Mouse (Mus musculus) gastrocnemius, postnatal 14 days (tissue): ENCODE measurements around the gene C1qtnf3. TPM values are rescaled to one million over a fixed set of nuclear protein-coding genes. Genes with fewer than 3 reads are reported as not detected.

ENCODE experiments used
- DNase-seq: peaks from one replicate; pipeline ENCODE4 v3.0.0; 2021; ENCODE audit warnings: mixed read lengths
- intact Hi-C: fragments of 180-260 bp; cut with DNase I; formaldehyde crosslinking; loops from one replicate; pipeline ENCODE4 v1.15.1; 2025; ENCODE audit warnings: low total_unique reads
- long read RNA-seq, 2 experiments: library from polyadenylated mRNA; stranded (forward); transcript quantifications; one replicate each; pipeline ENCODE4 v2.0.0; 2021
- total RNA-seq, 2 experiments: library from RNA; stranded (reverse); gene quantifications; 2 replicates each; pipeline ENCODE4 v1.2.3; 2021

The C1qtnf3 gene
- total RNA-seq = 10 to 100 TPM; 16.1 to 22.9 TPM
- long read RNA-seq, experiment 1, transcript C1qtnf3-201 (6 exons, 2,338 nt) = major isoform, 8 of 8 reads
- long read RNA-seq, experiment 1, partial matches to known transcripts = 0 of 8 reads
- long read RNA-seq, experiment 1, other reads (novel, unspliced or antisense) = 0 of 8 reads
- long read RNA-seq, experiment 2, partial matches to known transcripts = 0 of 6 reads
- long read RNA-seq, experiment 2, other reads (novel, unspliced or antisense) = 0 of 6 reads

GRCm38 (mm10) chr15:10951951-10952759, at the start of gene C1qtnf3:
C1qtnf3 (plus strand) TSS chr15:10952332.
- intact Hi-C loops = no loop called here
- DNase-seq = peak; percentile 29

GRCm38 (mm10) chr15:10902360-10902759, 49.8 kb upstream of the C1qtnf3 start:
- intact Hi-C loops = no loop called here
- no peak for DNase-seq

DNA sequence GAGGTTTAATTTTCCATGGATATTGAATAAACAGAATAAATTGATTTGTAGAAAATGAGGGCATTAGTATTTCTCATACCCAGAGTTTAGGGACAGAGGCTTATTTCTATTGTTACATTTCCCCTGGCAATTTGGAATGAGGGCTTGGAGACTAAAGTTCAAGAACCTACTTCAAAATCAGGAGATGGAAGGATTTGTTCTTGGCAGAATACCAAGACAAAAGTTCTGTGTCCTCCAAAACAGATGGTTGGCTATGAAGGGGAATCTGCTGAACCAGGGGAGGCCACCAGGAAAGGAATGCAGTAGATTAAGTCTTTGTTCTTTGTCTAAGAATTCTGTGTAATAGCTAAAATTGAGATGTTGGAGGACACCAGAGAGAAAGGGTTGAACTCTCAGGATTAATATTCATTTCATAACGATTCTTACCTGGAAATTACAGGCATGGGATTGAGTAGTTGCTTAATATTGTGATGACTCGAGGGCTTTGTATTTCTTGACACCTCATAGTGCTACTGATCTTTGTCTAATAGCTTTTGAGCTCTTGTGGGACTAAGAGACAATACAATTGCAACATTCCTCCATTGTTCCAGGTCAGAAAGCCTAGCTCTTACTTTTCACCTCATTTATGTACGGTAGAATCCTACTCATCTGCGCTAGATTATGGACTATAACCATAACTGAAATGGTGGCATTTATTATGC, 35.4 kb upstream of the C1qtnf3 start:
- intact Hi-C loops = no loop called here
- DNase-seq = no peak

GRCm38 (mm10) chr15:10917312-10917660, 34.8 kb upstream of the C1qtnf3 start:
- intact Hi-C loops = no loop called here
- DNase-seq = no peak

GRCm38 (mm10) chr15:10920212-10920611, 31.9 kb upstream of the C1qtnf3 start:
- no peak for DNase-seq
- intact Hi-C loops = loop anchor here (5.0 to 10.0 kb wide), 4 partner anchors 65 to 457 kb away; partner anchors contain the start of genes Amacr and Rxfp3

- DNase-seq = no peak
- intact Hi-C loops = loop anchor here (5.0 to 10.0 kb wide), 4 partner anchors 64 to 456 kb away; partner anchors contain the start of genes Amacr and Rxfp3
Measured at GRCm38 (mm10) chr15:10921064-10921463, 31.1 kb upstream of the C1qtnf3 start.

- no peak for DNase-seq
- intact Hi-C loops = loop anchor here (5.0 to 10.0 kb wide), 4 partner anchors 63 to 455 kb away; partner anchors contain the start of genes Amacr and Rxfp3
Measured at GRCm38 (mm10) chr15:10922061-10922460, 30.1 kb upstream of the C1qtnf3 start.

GRCm38 (mm10) chr15:10922570-10922969, 29.6 kb upstream of the C1qtnf3 start:
- intact Hi-C loops = loop anchor here (5.0 to 10.0 kb wide), 4 partner anchors 62 to 455 kb away; partner anchors contain the start of genes Amacr and Rxfp3
- DNase-seq = no peak

GRCm38 (mm10) chr15:10923076-10923995, 28.8 kb upstream of the C1qtnf3 start:
- intact Hi-C loops = loop anchor here (5.0 to 10.0 kb wide), 4 partner anchors 61 to 454 kb away; partner anchors contain the start of genes Amacr and Rxfp3
- DNase-seq = no peak

GRCm38 (mm10) chr15:10927325-10927724, 24.8 kb upstream of the C1qtnf3 start:
- no peak for DNase-seq

DNA sequence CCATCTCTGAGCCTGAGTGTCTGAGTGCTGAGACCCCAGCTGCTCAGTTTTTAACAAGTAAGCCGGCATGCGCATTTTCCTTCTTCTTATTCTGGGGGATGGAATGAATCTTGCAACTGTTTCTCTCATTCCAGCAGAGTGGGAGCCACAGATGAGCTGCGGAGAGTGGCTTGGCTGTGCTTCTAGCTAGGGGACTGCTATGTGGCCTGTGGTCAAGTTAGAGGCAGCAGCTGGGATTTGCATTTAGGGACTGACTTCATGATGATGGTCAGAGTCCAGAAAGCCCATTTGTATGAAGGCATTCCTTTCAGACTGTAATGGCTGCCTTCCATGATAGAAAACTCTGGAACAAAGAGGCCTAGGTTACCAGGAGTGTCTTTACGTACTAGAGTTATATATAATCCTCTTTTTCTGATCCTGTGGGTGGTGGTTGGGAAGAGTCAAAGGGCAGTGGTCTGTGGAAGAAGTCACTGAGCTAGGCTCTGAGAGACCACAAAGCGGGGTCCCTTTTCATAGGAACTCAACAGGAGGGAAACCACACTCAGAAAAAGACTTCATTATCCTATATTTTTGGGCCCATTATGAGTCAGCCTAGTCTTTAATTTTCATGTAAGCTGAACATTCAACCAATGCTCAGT, 23.4 kb upstream of the C1qtnf3 start:
- intact Hi-C loops = loop anchor here (10.0 kb wide), 1 partner anchor 56 kb away; the partner anchor contains the start of gene Amacr
- DNase-seq = peak; percentile 28

More at GRCm38 (mm10) chr15:10927325-10927724, 24.8 kb upstream of the C1qtnf3 start:
- intact Hi-C loops = loop anchor here (10.0 kb wide), 1 partner anchor 57 kb away; the partner anchor contains the start of gene Amacr

- intact Hi-C loops = no loop called here
- DNase-seq = no peak
Measured at GRCm38 (mm10) chr15:10933930-10934329, 18.2 kb upstream of the C1qtnf3 start.

DNA sequence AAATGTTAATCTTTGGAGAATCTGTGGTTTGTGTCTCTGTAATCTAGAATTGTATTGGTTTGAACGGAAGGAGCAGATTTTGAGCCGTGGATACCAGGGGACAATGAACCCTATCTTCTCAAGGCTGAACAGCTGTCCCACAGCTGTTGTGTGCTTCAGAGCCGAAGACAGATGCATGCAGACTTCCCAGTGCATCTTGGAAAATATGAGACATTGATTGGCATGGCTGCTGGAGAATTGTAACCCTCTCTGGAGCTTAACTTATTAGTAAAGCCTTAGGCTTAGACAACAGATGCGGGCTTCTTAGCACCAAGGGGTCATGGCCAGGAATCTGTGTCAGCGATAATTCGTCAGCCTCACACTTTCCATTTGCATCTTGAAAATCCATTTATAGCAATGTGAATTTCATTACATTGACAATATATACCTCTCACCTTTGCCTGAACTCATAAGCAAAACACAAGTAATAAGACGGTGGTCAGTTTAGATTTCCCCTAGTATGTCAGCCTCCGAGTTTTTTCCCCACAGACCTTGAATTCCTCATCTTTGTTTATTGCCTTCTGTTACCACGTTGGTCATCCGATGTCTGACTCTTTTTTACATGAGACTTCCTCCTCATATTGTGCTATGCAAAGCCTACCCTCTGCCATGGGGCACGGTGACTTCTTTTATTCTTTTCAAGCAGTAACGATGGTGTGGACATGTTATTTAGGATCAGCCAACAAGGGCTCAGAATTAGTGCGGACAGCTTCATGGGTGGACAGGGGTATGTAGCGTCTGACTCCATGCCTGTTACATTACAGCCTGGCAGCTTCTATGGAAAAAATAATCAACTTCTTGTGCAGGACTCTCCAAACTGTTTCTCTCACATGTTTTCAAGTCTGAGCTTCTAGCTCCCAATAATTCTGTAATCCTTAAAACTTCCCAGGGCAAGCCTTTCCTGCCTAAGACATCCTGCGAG, 11.7 kb upstream of the C1qtnf3 start:
- intact Hi-C loops = no loop called here
- no peak for DNase-seq

DNA sequence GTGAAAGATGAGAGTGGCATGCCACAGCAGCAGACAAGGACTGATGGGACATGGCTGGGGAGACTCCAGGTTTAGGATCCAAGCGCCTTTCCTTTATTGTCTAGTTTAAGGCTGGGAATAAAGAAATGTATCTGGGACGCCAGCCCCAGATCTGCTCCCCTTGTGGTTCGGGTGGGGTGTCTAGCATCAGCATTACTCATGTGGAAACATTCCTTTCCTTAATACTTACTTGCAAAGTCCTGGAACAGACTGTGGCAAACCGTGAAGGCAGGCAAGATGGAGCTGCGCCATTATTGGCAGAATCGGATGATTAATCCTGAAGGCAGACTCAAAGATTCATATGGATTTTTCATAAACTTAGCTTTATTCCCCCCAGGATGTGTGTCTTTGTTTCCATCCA, 10.2 kb upstream of the C1qtnf3 start:
- DNase-seq = no peak
- intact Hi-C loops = no loop called here

- DNase-seq = no peak
- intact Hi-C loops = no loop called here
Measured at GRCm38 (mm10) chr15:10947852-10948251, 4.3 kb upstream of the C1qtnf3 start.

DNA sequence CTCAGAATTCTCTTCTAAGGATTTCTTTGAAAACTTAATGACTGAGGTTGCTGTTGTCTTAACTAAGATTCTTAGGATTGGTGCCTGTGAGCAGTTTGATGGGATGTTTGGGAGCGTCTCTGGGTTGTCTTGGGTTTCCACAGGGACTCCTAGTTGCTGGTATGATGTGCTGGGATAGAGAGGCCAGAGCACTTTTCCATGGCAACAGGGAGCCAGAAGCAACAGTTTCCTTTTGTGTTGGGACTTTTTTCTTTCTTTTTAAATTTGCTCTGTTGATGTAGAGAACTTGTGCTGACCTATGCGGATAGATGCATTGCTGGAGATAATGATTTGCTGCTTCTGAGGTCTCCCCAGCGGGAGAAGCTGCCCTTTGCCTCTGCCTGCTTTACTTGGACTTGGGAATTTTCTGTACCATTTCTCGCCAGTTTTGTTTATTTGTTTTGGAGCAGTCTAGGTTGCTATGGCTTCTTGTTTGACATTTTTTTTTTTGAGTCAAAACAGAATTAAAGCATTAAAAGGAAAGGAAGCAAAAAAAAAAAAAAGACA, 701 bp downstream of the C1qtnf3 start:
- no peak for DNase-seq
- intact Hi-C loops = no loop called here

DNA sequence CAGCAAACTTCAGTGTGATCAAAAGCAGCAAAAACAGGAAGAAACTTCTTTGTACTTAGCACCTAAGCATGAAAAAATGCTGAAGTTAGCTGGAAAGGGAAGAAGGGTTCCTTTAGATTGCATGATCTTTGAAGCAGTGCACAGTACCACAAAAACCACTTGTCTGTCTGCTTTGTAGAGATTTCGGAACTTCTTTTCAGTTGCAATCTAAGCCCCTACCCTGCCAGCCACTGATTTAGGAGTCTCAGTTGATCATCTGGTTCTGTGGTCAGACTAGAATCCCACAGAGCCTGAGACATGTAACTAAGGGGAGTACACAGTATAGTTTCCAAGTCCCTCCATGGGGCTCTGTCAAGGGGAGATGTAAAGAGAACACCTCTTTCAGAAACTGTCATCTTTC, 1.3 kb downstream of the C1qtnf3 start:
- intact Hi-C loops = no loop called here
- no peak for DNase-seq
